Mouse (Mus musculus): ENCODE results near the gene Ceacam16. TPM values are rescaled to one million over a fixed set of nuclear protein-coding genes. Genes with fewer than 3 reads are reported as not detected.

The Ceacam16 gene
- polyA plus RNA-seq, 1 experiment from 2014 or later = not detected

DNA sequence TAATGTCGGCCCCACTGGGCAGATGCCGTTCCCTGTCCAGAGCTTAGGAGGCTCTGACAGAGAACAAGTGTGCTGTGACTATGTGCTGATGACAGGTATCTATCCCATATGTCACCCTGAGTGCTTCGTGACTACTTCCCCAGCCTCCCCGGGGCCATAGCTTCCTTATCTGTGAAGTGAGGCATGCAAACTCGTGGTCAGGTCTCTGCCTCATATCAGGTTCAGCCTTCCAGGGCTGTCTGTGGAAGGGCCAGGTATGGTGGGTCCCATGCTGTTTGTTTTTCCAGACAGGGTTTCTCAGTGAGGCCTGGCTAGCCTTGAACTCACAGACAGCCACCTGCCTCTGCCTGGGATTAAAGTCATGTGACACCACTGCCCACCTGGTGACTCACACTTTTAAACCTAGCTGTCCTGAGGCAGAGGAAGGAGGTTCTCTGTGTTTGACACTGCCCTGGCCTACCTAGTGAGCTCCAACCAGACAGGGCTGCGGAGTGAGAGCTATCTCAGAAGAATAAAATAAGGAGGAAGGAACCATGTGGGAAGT lies 47.4 kb downstream of the Ceacam16 start:
- no peak overlapping the region for H3K4me3 ChIP-seq (ENCODE audit: control insufficient read depth in 1 of 2, insufficient read depth in 1 of 2, low read depth in 1 of 2, low read length in 2 of 2)
- ATAC-seq (ENCODE audit: insufficient number of reproducible peaks, insufficient read depth, low FRiP score, low read depth) = no peak
- no peaks in the 10 kb centered on the region for H3K36me3 ChIP-seq (ENCODE audit: control insufficient read depth, insufficient read depth, low read length)
- no peaks in the 10 kb centered on the region for H3K9me3 ChIP-seq (ENCODE audit: control insufficient read depth, low read length)
- peaks cover 34% of the 10 kb centered on the region for H3K27me3 ChIP-seq (ENCODE audit: control insufficient read depth, insufficient read depth, low read length)
- H3K4me1 ChIP-seq (ENCODE audit: control insufficient read depth in 2 of 2, insufficient read depth in 2 of 2, low read length in 2 of 2) = peaks cover 19 to 26% of the 10 kb centered on the region in 2 experiments
- no peak overlapping the region for H3K9ac ChIP-seq (ENCODE audit: low read length)
- H3K27ac ChIP-seq (replicated peaks in 1 of 2; ENCODE audit: control insufficient read depth in 1 of 2, insufficient read depth in 1 of 2, low read depth in 2 of 2, low read length in 2 of 2) = no peak overlapping the region
- 30% methylated on average over 6 of the region's 6 CpGs for WGBS
- H3K4me2 ChIP-seq (ENCODE audit: low read length) = no peak overlapping the region

GRCm38 (mm10) chr7:19813161-19813560 lies 47.9 kb downstream of the Ceacam16 start:
- Histone ChIP-seq H3K4me1 (ENCODE audit: control insufficient read depth in 2 of 2, insufficient read depth in 2 of 2, low read length in 2 of 2) (peaks cover 21 to 27% of the 10 kb centered on the region in 2 experiments), H3K27me3 (ENCODE audit: control insufficient read depth, insufficient read depth, low read length) (peaks cover 34% of the 10 kb centered on the region), H3K36me3 (ENCODE audit: control insufficient read depth, insufficient read depth, low read length) (no peaks in the 10 kb centered on the region), H3K4me2 (ENCODE audit: low read length) (no peak overlapping the region), H3K9ac (ENCODE audit: low read length) (no peak overlapping the region), H3K9me3 (ENCODE audit: control insufficient read depth, low read length) (no peaks in the 10 kb centered on the region), H3K27ac (replicated peaks in 1 of 2; ENCODE audit: control insufficient read depth in 1 of 2, insufficient read depth in 1 of 2, low read depth in 2 of 2, low read length in 2 of 2) (no peak overlapping the region), H3K4me3 (ENCODE audit: control insufficient read depth in 1 of 2, insufficient read depth in 1 of 2, low read depth in 1 of 2, low read length in 2 of 2) (no peak overlapping the region)
- no peak for ATAC-seq (ENCODE audit: insufficient number of reproducible peaks, insufficient read depth, low FRiP score, low read depth)
- 71% methylated on average over 4 of the region's 4 CpGs for WGBS

DNA sequence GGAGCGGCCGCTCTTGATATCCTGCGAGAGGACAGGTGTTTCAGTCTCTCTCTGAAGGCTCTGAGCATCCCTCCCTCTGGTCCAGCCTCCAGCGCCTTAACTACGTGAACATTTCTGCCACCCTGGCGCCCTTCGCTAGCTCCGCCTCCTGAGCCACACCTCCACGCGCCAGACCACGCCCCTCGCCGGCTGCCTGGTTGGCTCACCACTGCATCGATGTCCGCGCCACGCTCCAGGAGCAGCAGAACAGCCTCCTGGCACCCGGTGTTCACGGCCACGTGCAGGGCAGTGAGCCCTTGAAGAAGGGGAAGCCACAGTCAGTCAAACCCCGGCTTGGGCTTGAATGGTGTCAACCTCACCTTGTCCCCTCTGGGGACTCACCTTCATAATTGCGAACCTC lies 50.0 kb downstream of the Ceacam16 start:
- no peak overlapping the region for H3K27ac ChIP-seq (replicated peaks in 1 of 2; ENCODE audit: control insufficient read depth in 1 of 2, insufficient read depth in 1 of 2, low read depth in 2 of 2, low read length in 2 of 2)
- peaks cover 12 to 15% of the 10 kb centered on the region in 2 experiments for H3K4me1 ChIP-seq (ENCODE audit: control insufficient read depth in 2 of 2, insufficient read depth in 2 of 2, low read length in 2 of 2)
- H3K4me3 ChIP-seq (ENCODE audit: control insufficient read depth in 1 of 2, insufficient read depth in 1 of 2, low read depth in 1 of 2, low read length in 2 of 2) = no peak overlapping the region
- H3K9ac ChIP-seq (ENCODE audit: low read length) = no peak overlapping the region
- H3K36me3 ChIP-seq (ENCODE audit: control insufficient read depth, insufficient read depth, low read length) = no peaks in the 10 kb centered on the region
- ATAC-seq (ENCODE audit: insufficient number of reproducible peaks, insufficient read depth, low FRiP score, low read depth) = no peak
- H3K9me3 ChIP-seq (ENCODE audit: control insufficient read depth, low read length) = no peaks in the 10 kb centered on the region
- H3K4me2 ChIP-seq (ENCODE audit: low read length) = peak overlapping the region; percentile 23
- peaks cover 34% of the 10 kb centered on the region for H3K27me3 ChIP-seq (ENCODE audit: control insufficient read depth, insufficient read depth, low read length)
- whole genome bisulfite sequencing = 3% methylated on average over 22 of the region's 22 CpGs

GRCm38 (mm10) chr7:19809369-19809768 lies 51.7 kb downstream of the Ceacam16 start:
- Histone ChIP-seq H3K4me1 (ENCODE audit: control insufficient read depth in 2 of 2, insufficient read depth in 2 of 2, low read length in 2 of 2) (peaks cover 7 to 11% of the 10 kb centered on the region in 2 experiments; a peak in 3 of 4 replicates), H3K27ac (replicated peaks in 1 of 2; ENCODE audit: control insufficient read depth in 1 of 2, insufficient read depth in 1 of 2, low read depth in 2 of 2, low read length in 2 of 2) (no peak overlapping the region; a peak in 2 of 4 replicates), H3K9ac (ENCODE audit: low read length) (peak overlapping the region; percentile 62), H3K4me2 (ENCODE audit: low read length) (peak overlapping the region; percentile 57), H3K27me3 (ENCODE audit: control insufficient read depth, insufficient read depth, low read length) (peaks cover 34% of the 10 kb centered on the region), H3K9me3 (ENCODE audit: control insufficient read depth, low read length) (peaks cover 3% of the 10 kb centered on the region; the same call in 1 of the 2 replicates), H3K36me3 (ENCODE audit: control insufficient read depth, insufficient read depth, low read length) (no peaks in the 10 kb centered on the region), H3K4me3 (ENCODE audit: control insufficient read depth in 1 of 2, insufficient read depth in 1 of 2, low read depth in 1 of 2, low read length in 2 of 2) (peak overlapping the region; percentile 18 to 22)
- ATAC-seq (ENCODE audit: insufficient number of reproducible peaks, insufficient read depth, low FRiP score, low read depth) = peak; percentile 60
- 5% methylated on average over 27 of the region's 27 CpGs for WGBS

DNA sequence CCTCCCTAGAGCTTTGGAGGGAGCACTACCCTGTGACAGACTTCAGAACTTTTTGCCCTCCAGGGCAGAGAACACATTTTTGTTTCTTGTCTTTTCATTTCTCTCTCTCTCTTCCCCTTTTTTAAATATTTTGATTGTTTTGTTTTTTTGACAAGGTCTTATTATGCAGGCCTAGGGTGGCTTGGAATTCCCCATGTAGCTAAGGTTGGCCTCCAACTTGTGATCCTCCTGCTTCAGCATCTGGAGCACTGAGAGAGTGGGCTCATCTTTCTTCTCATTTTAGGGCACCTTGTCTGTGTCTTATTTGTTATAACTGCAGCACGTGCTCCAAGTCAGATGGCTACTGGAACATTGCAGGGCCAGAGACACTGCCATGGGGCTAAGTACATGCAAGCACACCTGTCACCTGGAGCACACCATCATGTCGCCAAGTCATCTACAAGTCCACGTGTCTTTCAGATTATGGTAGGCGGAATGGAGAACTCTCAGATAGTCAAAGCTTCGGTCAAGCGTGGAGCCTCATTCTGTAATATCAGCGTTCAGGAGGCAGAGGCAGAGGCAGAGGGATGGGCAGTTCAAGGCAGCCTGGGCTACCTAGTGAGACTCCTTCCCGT lies 54.6 kb downstream of the Ceacam16 start:
- no peak overlapping the region for H3K4me2 ChIP-seq (ENCODE audit: low read length)
- H3K9me3 ChIP-seq (ENCODE audit: control insufficient read depth, low read length) = peaks cover 3% of the 10 kb centered on the region; the same call in 1 of the 2 replicates

GRCm38 (mm10) chr7:19802995-19803394 lies 58.1 kb downstream of the Ceacam16 start:
- WGBS = 23% methylated on average over 6 of the region's 7 CpGs
- H3K9ac ChIP-seq (ENCODE audit: low read length) = no peak overlapping the region
- no peak overlapping the region for H3K4me3 ChIP-seq (ENCODE audit: control insufficient read depth in 1 of 2, insufficient read depth in 1 of 2, low read depth in 1 of 2, low read length in 2 of 2)
- H3K9me3 ChIP-seq (ENCODE audit: control insufficient read depth, low read length) = peaks cover 3% of the 10 kb centered on the region; the same call in 1 of the 2 replicates
- no peak for ATAC-seq (ENCODE audit: insufficient number of reproducible peaks, insufficient read depth, low FRiP score, low read depth)
- no peaks in the 10 kb centered on the region for H3K4me1 ChIP-seq (ENCODE audit: control insufficient read depth in 2 of 2, insufficient read depth in 2 of 2, low read length in 2 of 2)
- no peak overlapping the region for H3K27ac ChIP-seq (replicated peaks in 1 of 2; ENCODE audit: control insufficient read depth in 1 of 2, insufficient read depth in 1 of 2, low read depth in 2 of 2, low read length in 2 of 2)
- H3K36me3 ChIP-seq (ENCODE audit: control insufficient read depth, insufficient read depth, low read length) = no peaks in the 10 kb centered on the region
- no peaks in the 10 kb centered on the region for H3K27me3 ChIP-seq (ENCODE audit: control insufficient read depth, insufficient read depth, low read length)
- H3K4me2 ChIP-seq (ENCODE audit: low read length) = no peak overlapping the region

More for the DNA sequence above, 54.6 kb downstream of the Ceacam16 start:
- no peak overlapping the region for H3K27ac ChIP-seq (replicated peaks in 1 of 2; ENCODE audit: control insufficient read depth in 1 of 2, insufficient read depth in 1 of 2, low read depth in 2 of 2, low read length in 2 of 2)
- H3K9ac ChIP-seq (ENCODE audit: low read length) = no peak overlapping the region
- peaks cover 7 to 11% of the 10 kb centered on the region in 2 experiments; a peak in 3 of 4 replicates for H3K4me1 ChIP-seq (ENCODE audit: control insufficient read depth in 2 of 2, insufficient read depth in 2 of 2, low read length in 2 of 2)
- no peaks in the 10 kb centered on the region for H3K36me3 ChIP-seq (ENCODE audit: control insufficient read depth, insufficient read depth, low read length)
- 79% methylated on average over 8 of the region's 8 CpGs for WGBS
- no peak for ATAC-seq (ENCODE audit: insufficient number of reproducible peaks, insufficient read depth, low FRiP score, low read depth)
- peaks cover 21% of the 10 kb centered on the region for H3K27me3 ChIP-seq (ENCODE audit: control insufficient read depth, insufficient read depth, low read length)
- H3K4me3 ChIP-seq (ENCODE audit: control insufficient read depth in 1 of 2, insufficient read depth in 1 of 2, low read depth in 1 of 2, low read length in 2 of 2) = no peak overlapping the region
